Mouse (Mus musculus) hindbrain, embryonic 11.5 days (tissue): ENCODE measurements around the gene Krt15. TPM values are rescaled to one million over a fixed set of nuclear protein-coding genes. Genes with fewer than 3 reads are reported as not detected.

Source experiments
- ATAC-seq: fragments of 200-750 bp; cut with Nextera tagmentation; 2 replicates; pipeline ENCODE4 v1.8.0; 2017; ENCODE audit warnings: mild to moderate bottlenecking, moderate TSS enrichment, moderate library complexity; ENCODE audit not compliant: low FRiP score
- DNase-seq: peaks from one replicate; pipeline ENCODE4 v3.0.0-alpha.2; 2015; ENCODE audit warnings: low spot score
- H3K27ac ChIP-seq: fragments of 300-500 bp; sonication (generic); 2 replicates; pipeline ENCODE4 v1.5.1; 2014; ENCODE audit warnings: mild to moderate bottlenecking, low read depth, low read length
- H3K27me3 ChIP-seq: fragments of 300-500 bp; sonication (generic); 2 replicates; pipeline ENCODE4 v1.6.1; 2014; ENCODE audit warnings: mild to moderate bottlenecking, low read length, moderate library complexity, mixed read lengths; ENCODE audit not compliant: control insufficient read depth, insufficient read depth
- H3K36me3 ChIP-seq: fragments of 300-500 bp; sonication (generic); 2 replicates; pipeline ENCODE4 v1.6.1; 2014; ENCODE audit warnings: mild to moderate bottlenecking, low read length, moderate library complexity, mixed read lengths; ENCODE audit not compliant: control insufficient read depth, insufficient read depth
- H3K4me1 ChIP-seq: fragments of 300-500 bp; sonication (generic); replicated peaks from 2 replicates; pipeline ENCODE4 v1.6.1; 2014; ENCODE audit warnings: low read length, mixed read lengths; ENCODE audit not compliant: control insufficient read depth, insufficient read depth
- H3K4me2 ChIP-seq: fragments of 300-500 bp; sonication (generic); replicated peaks from 2 replicates; pipeline ENCODE4 v1.6.1; 2014; ENCODE audit warnings: mild to moderate bottlenecking, low read depth, low read length
- H3K4me3 ChIP-seq: fragments of 300-500 bp; sonication (generic); 2 replicates; pipeline ENCODE4 v1.5.1; 2014; ENCODE audit warnings: low read depth, low read length
- H3K9ac ChIP-seq: fragments of 300-500 bp; sonication (generic); 2 replicates; pipeline ENCODE4 v1.6.1; 2014; ENCODE audit warnings: low read depth, low read length
- H3K9me3 ChIP-seq: fragments of 300-500 bp; sonication (generic); 2 replicates; pipeline ENCODE4 v1.6.1; 2016; ENCODE audit warnings: low read length; ENCODE audit not compliant: control insufficient read depth
- WGBS: fragments of 180-500 bp; shearing (Covaris S2); extraction: QIAGEN DNeasy Blood & Tissue Kit; methylation state at CpG from one replicate; pipeline ENCODE4 v1.1.7; 2014; 5-methylcytosine and 5-hydroxymethylcytosine counted together
- polyA plus RNA-seq: library from polyadenylated mRNA; unstranded; fragments of >200 nt; fragmentation: Nextera tagmentation; extraction: Ambion mirVana; gene quantifications from 2 replicates; pipeline ENCODE4 v1.2.1, GENCODE M21; 2014

Krt15 gene
- polyA plus RNA-seq, 1 experiment from 2014 or later: 2.4 TPM

DNA sequence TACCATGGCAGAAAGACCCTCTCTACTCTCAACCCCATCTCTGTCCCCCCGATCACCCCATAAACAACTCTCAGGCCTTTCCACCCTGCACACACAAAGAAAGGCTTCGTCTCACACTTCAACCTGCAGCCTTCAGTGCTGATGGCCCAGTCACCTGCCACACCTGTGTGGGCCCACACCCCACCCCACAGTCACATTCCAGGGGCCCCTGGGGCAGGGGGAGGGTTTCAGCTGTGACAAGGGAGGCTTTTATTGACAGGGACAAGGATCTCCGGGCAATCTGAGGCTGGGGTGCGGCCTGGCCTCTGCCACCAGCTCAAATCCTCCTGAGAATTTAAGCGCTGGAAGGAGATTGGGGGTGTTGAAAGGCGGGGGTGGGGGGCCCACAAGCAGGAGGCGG lies 3.1 kb upstream of the Krt15 start:
- Histone ChIP-seq H3K27me3 (no peaks in the 10 kb centered on the region), H3K4me2 (no peak overlapping the region), H3K4me1 (no peaks in the 10 kb centered on the region), H3K9ac (no peak overlapping the region), H3K36me3 (no peaks in the 10 kb centered on the region), H3K4me3 (no peak overlapping the region), H3K27ac (no peak overlapping the region), H3K9me3 (no peaks in the 10 kb centered on the region)
- 56% methylated on average over 7 of the region's 7 CpGs for WGBS
- no peak for DNase-seq
- ATAC-seq: no peak

DNA sequence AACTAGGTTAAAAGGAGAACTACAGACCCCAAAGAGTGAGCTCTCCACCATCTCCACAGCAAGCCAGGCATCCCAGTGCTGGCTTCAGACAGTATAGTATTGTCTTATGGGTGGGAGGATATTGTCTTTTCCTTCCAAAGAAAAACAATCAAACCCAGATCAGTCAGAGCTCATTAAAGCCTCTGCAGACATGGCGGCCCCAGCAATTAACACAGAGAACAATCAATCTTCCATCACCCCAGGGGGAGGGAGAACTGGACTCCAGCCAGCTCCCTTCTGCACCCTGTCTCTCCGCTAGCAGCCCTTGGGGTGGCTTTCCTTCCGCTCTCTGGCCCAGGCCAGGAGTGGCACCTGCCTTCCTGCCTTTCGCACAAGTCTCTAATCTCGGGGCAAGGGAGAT lies 2.0 kb upstream of the Krt15 start:
- WGBS: 49% methylated on average over 5 of the region's 5 CpGs
- no peaks in the 10 kb centered on the region for H3K27me3 ChIP-seq
- no peak overlapping the region for H3K4me3 ChIP-seq
- no peaks in the 10 kb centered on the region for H3K4me1 ChIP-seq
- H3K27ac ChIP-seq: no peak overlapping the region
- no peak overlapping the region for H3K4me2 ChIP-seq
- H3K36me3 ChIP-seq: no peaks in the 10 kb centered on the region
- ATAC-seq: no peak
- H3K9me3 ChIP-seq: no peaks in the 10 kb centered on the region
- DNase-seq: peak; percentile 26
- no peak overlapping the region for H3K9ac ChIP-seq

DNA sequence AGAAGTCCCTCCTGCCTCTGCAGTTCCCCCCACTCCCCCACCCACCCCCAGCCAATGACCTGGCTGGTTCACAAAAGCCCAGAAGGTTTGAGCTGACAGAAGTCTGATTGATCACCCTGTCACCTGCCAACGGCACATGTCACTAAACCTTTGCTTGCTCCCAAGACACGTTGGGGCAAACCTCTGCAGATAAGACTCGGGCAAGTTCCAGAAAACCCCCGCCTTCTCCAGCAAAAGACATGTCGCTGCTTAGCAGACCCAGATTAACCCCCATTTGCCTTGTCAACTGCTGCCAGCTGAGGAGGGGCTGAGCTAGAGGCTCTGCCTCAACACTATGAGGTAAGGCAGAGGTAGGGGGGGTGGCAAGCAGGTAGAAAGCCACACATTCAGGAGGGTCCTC lies 831 bp upstream of the Krt15 start:
- Histone ChIP-seq H3K27ac (no peak overlapping the region), H3K9ac (no peak overlapping the region), H3K36me3 (no peaks in the 10 kb centered on the region), H3K4me1 (no peaks in the 10 kb centered on the region), H3K27me3 (no peaks in the 10 kb centered on the region), H3K4me2 (no peak overlapping the region), H3K9me3 (no peaks in the 10 kb centered on the region), H3K4me3 (no peak overlapping the region)
- DNase-seq (no peak), ATAC-seq (no peak)
- WGBS: 30% methylated on average over 5 of the region's 5 CpGs

DNA sequence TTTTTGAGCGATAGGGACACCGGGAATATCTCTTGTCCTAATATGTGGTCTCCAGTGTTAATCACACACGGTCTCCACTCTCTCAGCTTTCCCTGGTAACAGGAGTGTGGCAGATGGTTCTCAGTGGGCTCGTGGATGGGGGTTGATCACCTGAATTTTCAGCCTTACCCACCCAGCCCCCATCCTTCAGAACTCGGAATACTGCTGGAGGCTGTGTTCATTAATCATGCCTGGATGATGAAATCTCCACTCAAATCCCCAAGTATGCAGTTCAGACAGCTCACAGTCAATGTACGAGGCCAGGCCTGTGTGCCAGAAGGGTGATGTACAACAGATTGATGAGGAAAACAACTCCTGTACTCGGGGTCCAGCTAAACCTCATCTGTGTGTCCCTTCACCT lies 10.8 kb downstream of the Krt15 start:
- Histone ChIP-seq H3K4me1 (no peaks in the 10 kb centered on the region), H3K4me2 (no peak overlapping the region), H3K27ac (no peak overlapping the region), H3K27me3 (no peaks in the 10 kb centered on the region), H3K9me3 (no peaks in the 10 kb centered on the region), H3K9ac (no peak overlapping the region), H3K4me3 (no peak overlapping the region), H3K36me3 (no peaks in the 10 kb centered on the region)
- no peak for DNase-seq
- no peak for ATAC-seq
- 79% methylated on average over 7 of the region's 7 CpGs for WGBS

DNA sequence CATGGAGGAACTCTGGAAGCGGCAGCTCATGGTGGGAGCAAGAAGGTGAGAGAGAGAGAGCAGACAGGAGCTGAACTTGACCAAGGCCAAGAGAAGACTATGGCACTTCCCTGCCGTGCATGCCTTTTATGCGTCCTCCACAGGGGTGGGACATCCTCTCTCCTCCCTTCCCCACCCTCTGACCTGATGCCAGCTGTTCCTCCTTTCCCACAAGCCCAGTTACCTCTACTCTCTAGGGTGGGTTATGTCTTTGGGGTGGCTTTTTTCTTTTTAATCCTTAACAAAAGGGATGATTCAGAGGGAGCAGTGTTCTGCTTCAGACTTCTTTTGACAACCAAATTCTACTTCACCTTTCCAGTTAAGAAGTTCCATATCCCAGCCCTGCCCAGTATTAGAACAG lies 14.3 kb downstream of the Krt15 start, which contains the start of gene Krt13:
Gene Krt13 (minus strand): TSS at position 101 of the 400 bp plus-strand sequence.
- no peak for ATAC-seq
- Histone ChIP-seq H3K4me1 (no peaks in the 10 kb centered on the region), H3K27me3 (no peaks in the 10 kb centered on the region), H3K9me3 (no peaks in the 10 kb centered on the region), H3K36me3 (no peaks in the 10 kb centered on the region), H3K4me2 (no peak within 1 kb of the TSS), H3K27ac (no peak within 1 kb of the TSS), H3K9ac (no peak within 1 kb of the TSS), H3K4me3 (no peak within 1 kb of the TSS)
- WGBS: 85% methylated on average over 3 of the region's 3 CpGs
- no peak for DNase-seq

DNA sequence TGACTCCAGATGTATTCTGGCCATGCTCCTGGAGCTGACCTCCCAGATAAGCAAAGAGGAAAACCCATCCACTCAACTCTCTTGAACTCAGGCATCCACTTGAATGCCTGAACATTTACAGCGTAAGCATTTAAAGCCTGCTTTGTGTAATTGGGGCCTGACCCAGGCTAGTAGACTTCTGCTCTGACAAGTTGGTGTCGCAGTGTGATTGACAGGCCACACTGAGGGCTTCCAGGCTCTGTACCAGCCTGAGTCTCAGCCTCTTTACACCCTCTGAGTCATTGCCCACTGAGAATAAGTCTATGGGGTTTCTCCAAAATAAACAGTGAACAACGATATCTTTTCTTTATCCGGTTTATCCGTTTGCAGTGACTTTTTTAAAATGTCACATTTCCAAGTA lies 15.4 kb downstream of the Krt15 start:
- ATAC-seq (no peak), DNase-seq (no peak)
- H3K9ac ChIP-seq: no peak overlapping the region
- no peak overlapping the region for H3K27ac ChIP-seq
- H3K4me1 ChIP-seq: no peaks in the 10 kb centered on the region
- no peak overlapping the region for H3K4me3 ChIP-seq
- no peaks in the 10 kb centered on the region for H3K36me3 ChIP-seq
- 92% methylated on average over 5 of the region's 5 CpGs for WGBS
- no peaks in the 10 kb centered on the region for H3K27me3 ChIP-seq
- no peak overlapping the region for H3K4me2 ChIP-seq
- no peaks in the 10 kb centered on the region for H3K9me3 ChIP-seq

DNA sequence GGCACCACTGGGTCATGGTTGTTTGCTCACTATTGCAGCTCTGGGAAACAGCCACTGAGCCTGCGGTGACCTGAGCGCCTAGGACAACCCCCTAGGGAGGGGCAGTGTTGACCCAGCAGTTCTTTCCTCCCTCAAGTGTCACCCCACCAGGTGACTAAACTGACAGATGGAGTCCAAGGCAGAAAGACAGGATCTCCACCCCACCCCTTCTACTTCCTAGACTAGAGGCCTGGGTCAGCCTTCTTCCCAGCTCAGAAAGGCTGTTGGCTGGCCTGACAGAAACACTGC lies 22.0 kb downstream of the Krt15 start:
- no peak overlapping the region for H3K4me3 ChIP-seq
- DNase-seq (no peak), ATAC-seq (no peak)
- H3K27ac ChIP-seq: no peak overlapping the region
- H3K9ac ChIP-seq: no peak overlapping the region
- 65% methylated on average over 2 of the region's 2 CpGs for WGBS
- H3K27me3 ChIP-seq: no peaks in the 10 kb centered on the region
- no peak overlapping the region for H3K4me2 ChIP-seq
- H3K36me3 ChIP-seq: no peaks in the 10 kb centered on the region
- H3K4me1 ChIP-seq: no peaks in the 10 kb centered on the region
- H3K9me3 ChIP-seq: no peaks in the 10 kb centered on the region

DNA sequence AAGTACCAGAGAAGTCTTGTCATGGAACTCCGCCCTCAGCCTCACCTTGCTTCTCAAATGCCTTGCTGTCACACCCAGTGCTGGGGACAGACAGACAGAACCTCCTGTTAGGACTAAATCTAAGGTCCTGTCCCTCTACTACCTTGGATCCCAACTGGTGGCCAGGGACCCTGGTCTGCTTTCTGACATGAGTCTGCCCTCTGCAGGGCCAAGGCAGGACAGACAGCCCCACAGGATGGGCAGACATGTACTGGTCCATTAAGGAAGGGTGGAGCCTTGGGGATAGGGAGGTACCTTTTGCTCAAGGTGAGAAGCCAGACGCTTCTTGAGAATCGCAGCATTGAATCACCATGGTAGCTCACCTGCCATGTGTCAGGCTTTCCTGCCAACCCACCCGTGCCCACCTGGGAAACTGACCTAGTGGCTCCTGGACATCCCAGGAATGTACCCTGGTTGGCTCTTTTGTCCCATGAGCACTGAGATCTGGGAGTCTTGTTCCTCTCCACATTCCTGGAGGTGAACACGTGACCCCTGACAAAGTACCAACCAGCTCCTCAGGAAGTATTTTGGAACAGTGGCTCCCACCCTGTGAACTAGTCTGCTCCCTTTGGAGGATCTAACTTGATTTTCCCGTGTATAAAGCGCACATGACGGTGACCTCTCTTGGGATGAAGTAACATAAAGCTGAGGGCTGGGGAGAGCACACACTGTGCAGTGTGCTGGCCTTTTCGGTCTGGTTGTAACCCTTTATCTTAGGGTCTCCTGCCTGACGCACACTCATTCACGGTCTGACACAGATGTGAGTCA lies 22.6 kb downstream of the Krt15 start:
- DNase-seq (no peak), ATAC-seq (no peak)
- no peak overlapping the region for H3K4me3 ChIP-seq
- no peak overlapping the region for H3K4me2 ChIP-seq
- no peak overlapping the region for H3K27ac ChIP-seq
- H3K27me3 ChIP-seq: no peaks in the 10 kb centered on the region
- no peaks in the 10 kb centered on the region for H3K36me3 ChIP-seq
- 71% methylated on average over 11 of the region's 11 CpGs for WGBS
- H3K9me3 ChIP-seq: no peaks in the 10 kb centered on the region
- H3K4me1 ChIP-seq: no peaks in the 10 kb centered on the region
- H3K9ac ChIP-seq: no peak overlapping the region

DNA sequence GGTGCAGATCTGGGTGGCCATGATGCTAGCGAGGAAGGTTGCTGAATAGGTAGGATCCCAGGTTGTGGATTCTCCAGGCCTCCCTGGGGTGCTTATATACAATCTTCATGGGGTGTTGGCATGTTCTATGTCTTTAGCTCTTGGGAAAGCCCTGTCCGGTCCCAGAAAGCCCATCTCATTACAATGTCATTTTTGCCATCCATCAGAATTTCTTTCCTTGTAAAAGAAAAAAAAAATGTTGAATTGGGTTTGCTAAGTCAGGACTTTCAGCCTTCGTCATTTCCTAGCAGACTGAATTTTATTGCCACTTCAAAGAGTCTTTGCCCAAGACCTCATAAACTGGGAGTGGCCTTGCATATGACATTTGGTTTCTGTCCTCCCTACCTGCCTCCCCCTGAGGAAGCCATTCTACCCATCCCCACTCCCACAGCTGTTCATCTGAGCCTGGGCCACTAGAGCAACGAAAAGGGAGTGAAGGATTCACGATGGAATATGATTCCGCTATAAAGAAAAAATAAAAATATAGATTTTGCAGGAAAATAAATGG lies 30.1 kb downstream of the Krt15 start, which contains the start of gene Krt36:
Gene Krt36 (minus strand): TSS at position 51 of the 547 bp plus-strand sequence.
- H3K27me3 ChIP-seq: no peaks in the 10 kb centered on the region
- no peaks in the 10 kb centered on the region for H3K9me3 ChIP-seq
- 91% methylated on average over 6 of the region's 6 CpGs for WGBS
- DNase-seq (no peak), ATAC-seq (no peak)
- no peak within 1 kb of the TSS for H3K9ac ChIP-seq
- no peaks in the 10 kb centered on the region for H3K36me3 ChIP-seq
- H3K27ac ChIP-seq: no peak within 1 kb of the TSS
- H3K4me2 ChIP-seq: no peak within 1 kb of the TSS
- no peaks in the 10 kb centered on the region for H3K4me1 ChIP-seq
- no peak within 1 kb of the TSS for H3K4me3 ChIP-seq
